Mouse (Mus musculus) stomach, embryonic 16.5 days (tissue): ENCODE results near the gene Ctnnbl1. TPM values are rescaled to one million over a fixed set of nuclear protein-coding genes. Genes with fewer than 3 reads are reported as not detected.

ENCODE experiments used
- ATAC-seq: fragments of 200-750 bp; cut with Nextera tagmentation; 2 replicates; pipeline ENCODE4 v1.8.0; 2017; ENCODE audit warnings: moderate number of reproducible peaks, moderate TSS enrichment; ENCODE audit not compliant: insufficient read depth, low FRiP score
- H3K27ac ChIP-seq: fragments of 300-500 bp; sonication (generic); 2 replicates; pipeline ENCODE4 v1.5.1; 2014; ENCODE audit warnings: low read length
- H3K27me3 ChIP-seq: fragments of 300-500 bp; sonication (generic); 2 replicates; pipeline ENCODE4 v1.6.1; 2014; ENCODE audit warnings: low read length, control low read depth, mixed read lengths; ENCODE audit not compliant: control insufficient read depth, insufficient read depth
- H3K36me3 ChIP-seq: fragments of 300-500 bp; sonication (generic); 2 replicates; pipeline ENCODE4 v1.6.1; 2014; ENCODE audit warnings: low read length; ENCODE audit not compliant: control insufficient read depth, insufficient read depth
- H3K4me1 ChIP-seq: fragments of 300-500 bp; sonication (generic); 2 replicates; pipeline ENCODE4 v1.6.1; 2014; ENCODE audit warnings: low read length, control low read depth, mixed read lengths; ENCODE audit not compliant: control insufficient read depth, insufficient read depth
- H3K4me2 ChIP-seq: fragments of 300-500 bp; sonication (generic); 2 replicates; pipeline ENCODE4 v1.6.1; 2014; ENCODE audit warnings: low read depth, low read length, mixed read lengths
- H3K4me3 ChIP-seq: fragments of 300-500 bp; sonication (generic); replicated peaks from 2 replicates; pipeline ENCODE4 v1.5.1; 2014; ENCODE audit warnings: mild to moderate bottlenecking, low read length
- H3K9ac ChIP-seq: fragments of 300-500 bp; sonication (generic); 2 replicates; pipeline ENCODE4 v1.6.1; 2014; ENCODE audit warnings: low read length
- H3K9me3 ChIP-seq: fragments of 300-500 bp; sonication (generic); replicated peaks from 2 replicates; pipeline ENCODE4 v1.6.1; 2016; ENCODE audit warnings: low read length, control low read depth; ENCODE audit not compliant: control insufficient read depth
- WGBS: fragments of 180-500 bp; shearing (Covaris S2); extraction: QIAGEN DNeasy Blood & Tissue Kit; methylation state at CpG from one replicate; pipeline ENCODE4 v1.1.7; 2014; 5-methylcytosine and 5-hydroxymethylcytosine counted together
- polyA plus RNA-seq: library from polyadenylated mRNA; unstranded; fragments of >200 nt; fragmentation: Nextera tagmentation; extraction: Ambion mirVana; gene quantifications from 2 replicates; pipeline ENCODE4 v1.2.1, GENCODE M21; 2015

Ctnnbl1 gene
- polyA plus RNA-seq, 1 experiment from 2014 or later: 43.9 TPM

- no peak overlapping the region for H3K27ac ChIP-seq
- WGBS: 68% methylated on average over 9 of the region's 9 CpGs
- no peaks in the 10 kb centered on the region; the same call in 1 of the 2 replicates for H3K9me3 ChIP-seq
- ATAC-seq: no peak
- H3K4me2 ChIP-seq: no peak overlapping the region
- H3K36me3 ChIP-seq: no peaks in the 10 kb centered on the region
- H3K4me3 ChIP-seq: no peak overlapping the region
- no peaks in the 10 kb centered on the region for H3K4me1 ChIP-seq
- no peaks in the 10 kb centered on the region for H3K27me3 ChIP-seq
- H3K9ac ChIP-seq: no peak overlapping the region
Measured at GRCm38 (mm10) chr2:157746558-157746957, 9.4 kb downstream of the Ctnnbl1 start.

GRCm38 (mm10) chr2:157747989-157748388 lies 10.8 kb downstream of the Ctnnbl1 start:
- Histone ChIP-seq H3K36me3 (no peaks in the 10 kb centered on the region), H3K4me2 (no peak overlapping the region), H3K4me3 (no peak overlapping the region), H3K27me3 (no peaks in the 10 kb centered on the region), H3K9ac (no peak overlapping the region), H3K27ac (no peak overlapping the region), H3K9me3 (no peaks in the 10 kb centered on the region; the same call in 1 of the 2 replicates), H3K4me1 (no peaks in the 10 kb centered on the region)
- no peak for ATAC-seq
- WGBS: 56% methylated on average over 2 of the region's 2 CpGs

- no peak overlapping the region for H3K9ac ChIP-seq
- H3K27ac ChIP-seq: no peak overlapping the region
- no peak overlapping the region for H3K4me2 ChIP-seq
- no peaks in the 10 kb centered on the region for H3K36me3 ChIP-seq
- H3K27me3 ChIP-seq: no peaks in the 10 kb centered on the region
- no peak overlapping the region for H3K4me3 ChIP-seq
- H3K4me1 ChIP-seq: no peaks in the 10 kb centered on the region
- 81% methylated on average over 8 of the region's 8 CpGs for WGBS
- ATAC-seq: no peak
- no peaks in the 10 kb centered on the region; the same call in 1 of the 2 replicates for H3K9me3 ChIP-seq
Measured at GRCm38 (mm10) chr2:157750481-157750880, 13.3 kb downstream of the Ctnnbl1 start.

- no peak overlapping the region for H3K9ac ChIP-seq
- H3K4me2 ChIP-seq: no peak overlapping the region
- no peak for ATAC-seq
- H3K4me1 ChIP-seq: no peaks in the 10 kb centered on the region
- H3K4me3 ChIP-seq: no peak overlapping the region
- H3K36me3 ChIP-seq: no peaks in the 10 kb centered on the region
- 56% methylated on average over 12 of the region's 12 CpGs for WGBS
- peak overlapping the region; percentile 12; the same call in 1 of the 2 replicates for H3K27ac ChIP-seq
- no peaks in the 10 kb centered on the region for H3K9me3 ChIP-seq
- no peaks in the 10 kb centered on the region for H3K27me3 ChIP-seq
Measured at GRCm38 (mm10) chr2:157750926-157751588, 13.9 kb downstream of the Ctnnbl1 start.

GRCm38 (mm10) chr2:157751589-157752373 lies 14.6 kb downstream of the Ctnnbl1 start:
- H3K4me3 ChIP-seq: no peak overlapping the region
- no peak; the same call in 1 of the 2 replicates for ATAC-seq
- 60% methylated on average over 22 of the region's 22 CpGs for WGBS

GRCm38 (mm10) chr2:157752374-157752743 lies 15.2 kb downstream of the Ctnnbl1 start:
- no peak overlapping the region for H3K4me2 ChIP-seq
- no peaks in the 10 kb centered on the region for H3K4me1 ChIP-seq
- no peak overlapping the region for H3K9ac ChIP-seq
- H3K9me3 ChIP-seq: no peaks in the 10 kb centered on the region
- 91% methylated on average over 7 of the region's 7 CpGs for WGBS
- no peak overlapping the region for H3K27ac ChIP-seq
- no peaks in the 10 kb centered on the region for H3K36me3 ChIP-seq
- H3K4me3 ChIP-seq: no peak overlapping the region
- no peak for ATAC-seq
- H3K27me3 ChIP-seq: no peaks in the 10 kb centered on the region

More at GRCm38 (mm10) chr2:157751589-157752373, 14.6 kb downstream of the Ctnnbl1 start:
- Histone ChIP-seq H3K27ac (peak overlapping the region; percentile 12; the same call in 1 of the 2 replicates), H3K4me2 (no peak overlapping the region), H3K4me1 (no peaks in the 10 kb centered on the region), H3K9ac (no peak overlapping the region), H3K27me3 (no peaks in the 10 kb centered on the region), H3K36me3 (no peaks in the 10 kb centered on the region), H3K9me3 (no peaks in the 10 kb centered on the region)

GRCm38 (mm10) chr2:157755771-157756170 lies 18.6 kb downstream of the Ctnnbl1 start:
- no peaks in the 10 kb centered on the region for H3K27me3 ChIP-seq
- no peak overlapping the region for H3K9ac ChIP-seq
- no peaks in the 10 kb centered on the region for H3K4me1 ChIP-seq
- no peak overlapping the region for H3K4me3 ChIP-seq
- no peak overlapping the region for H3K27ac ChIP-seq
- H3K4me2 ChIP-seq: no peak overlapping the region
- no peaks in the 10 kb centered on the region for H3K9me3 ChIP-seq
- ATAC-seq: no peak
- no peaks in the 10 kb centered on the region for H3K36me3 ChIP-seq
- WGBS: 75% methylated on average over 7 of the region's 7 CpGs

GRCm38 (mm10) chr2:157756193-157756592 lies 19.0 kb downstream of the Ctnnbl1 start:
- H3K36me3 ChIP-seq: no peaks in the 10 kb centered on the region
- H3K27ac ChIP-seq: no peak overlapping the region
- no peaks in the 10 kb centered on the region for H3K27me3 ChIP-seq
- no peak overlapping the region for H3K4me3 ChIP-seq
- no peaks in the 10 kb centered on the region for H3K4me1 ChIP-seq
- 71% methylated on average over 7 of the region's 7 CpGs for WGBS
- H3K9me3 ChIP-seq: no peaks in the 10 kb centered on the region
- ATAC-seq: no peak
- H3K4me2 ChIP-seq: no peak overlapping the region
- H3K9ac ChIP-seq: no peak overlapping the region

- Histone ChIP-seq H3K4me1 (no peaks in the 10 kb centered on the region), H3K9me3 (no peaks in the 10 kb centered on the region), H3K4me2 (no peak overlapping the region), H3K27ac (no peak overlapping the region), H3K36me3 (no peaks in the 10 kb centered on the region), H3K4me3 (no peak overlapping the region), H3K9ac (no peak overlapping the region), H3K27me3 (no peaks in the 10 kb centered on the region)
- ATAC-seq: no peak
- WGBS: 83% methylated on average over 5 of the region's 5 CpGs
Measured at GRCm38 (mm10) chr2:157758395-157758794, 21.2 kb downstream of the Ctnnbl1 start.
